Mouse (Mus musculus) hindbrain, postnatal 0 days (tissue): ENCODE measurements around the gene Crocc. TPM values are rescaled to one million over a fixed set of nuclear protein-coding genes. Genes with fewer than 3 reads are reported as not detected.

Experiments
- ATAC-seq: fragments of 200-750 bp; cut with Nextera tagmentation; 2 replicates; pipeline ENCODE4 v1.8.0; 2017; ENCODE audit warnings: mild to moderate bottlenecking, moderate TSS enrichment, moderate library complexity
- DNase-seq: peaks from one replicate; pipeline ENCODE4 v3.0.0-alpha.2; 2015; ENCODE audit warnings: low spot score
- H3K27ac ChIP-seq: fragments of 300-500 bp; sonication (generic); 2 replicates; pipeline ENCODE4 v1.5.1; 2014; ENCODE audit warnings: mild to moderate bottlenecking
- H3K27me3 ChIP-seq: fragments of 300-500 bp; sonication (generic); 2 replicates; pipeline ENCODE4 v1.6.1; 2014; ENCODE audit warnings: low read length, mixed read lengths; ENCODE audit not compliant: insufficient read depth
- H3K36me3 ChIP-seq: fragments of 300-500 bp; sonication (generic); 2 replicates; pipeline ENCODE4 v1.6.1; 2014; ENCODE audit warnings: low read length, mixed read lengths; ENCODE audit not compliant: insufficient read depth
- H3K4me1 ChIP-seq: fragments of 300-500 bp; sonication (generic); 2 replicates; pipeline ENCODE4 v1.6.1; 2014; ENCODE audit warnings: antibody characterized with exemption, low read length, mixed read lengths; ENCODE audit not compliant: insufficient read depth
- H3K4me2 ChIP-seq: fragments of 300-500 bp; sonication (generic); 2 replicates; pipeline ENCODE4 v1.6.1; 2014; ENCODE audit warnings: low read depth, mild to moderate bottlenecking, low read length, moderate library complexity, mixed read lengths
- H3K4me3 ChIP-seq: fragments of 300-500 bp; sonication (generic); 2 replicates; pipeline ENCODE4 v1.5.1; 2014; ENCODE audit warnings: low read length
- H3K9ac ChIP-seq: fragments of 300-500 bp; sonication (generic); replicated peaks from 2 replicates; pipeline ENCODE4 v1.6.1; 2014; ENCODE audit warnings: mild to moderate bottlenecking, low read length, moderate library complexity, mixed read lengths
- H3K9me3 ChIP-seq: fragments of 300-500 bp; sonication (generic); 2 replicates; pipeline ENCODE4 v1.6.1; 2016; ENCODE audit warnings: low read length, mixed read lengths
- CTCF ChIP-seq: IDR thresholded peaks from 2 replicates; pipeline ENCODE4 v1.5.1; 2016; ENCODE audit warnings: antibody characterized with exemption, control low read depth, low read depth
- WGBS: fragments of 180-500 bp; shearing (Covaris S2); extraction: QIAGEN DNeasy Blood & Tissue Kit; methylation state at CpG from one replicate; pipeline ENCODE4 v1.1.7; 2014; 5-methylcytosine and 5-hydroxymethylcytosine counted together
- polyA plus RNA-seq: library from polyadenylated mRNA; unstranded; fragments of >200 nt; fragmentation: Nextera tagmentation; extraction: Ambion mirVana; gene quantifications from 2 replicates; pipeline ENCODE4 v1.2.1, GENCODE M21; 2015
- total RNA-seq: library from RNA; depleted of rRNA; stranded (reverse); fragments of >200 nt; gene quantifications from 2 replicates; pipeline ENCODE4 v1.2.3, GENCODE M21; 2014

Crocc gene
- total and polyA plus RNA-seq, 2 experiments from 2014 or later: 3.9 to 18.7 TPM

DNA sequence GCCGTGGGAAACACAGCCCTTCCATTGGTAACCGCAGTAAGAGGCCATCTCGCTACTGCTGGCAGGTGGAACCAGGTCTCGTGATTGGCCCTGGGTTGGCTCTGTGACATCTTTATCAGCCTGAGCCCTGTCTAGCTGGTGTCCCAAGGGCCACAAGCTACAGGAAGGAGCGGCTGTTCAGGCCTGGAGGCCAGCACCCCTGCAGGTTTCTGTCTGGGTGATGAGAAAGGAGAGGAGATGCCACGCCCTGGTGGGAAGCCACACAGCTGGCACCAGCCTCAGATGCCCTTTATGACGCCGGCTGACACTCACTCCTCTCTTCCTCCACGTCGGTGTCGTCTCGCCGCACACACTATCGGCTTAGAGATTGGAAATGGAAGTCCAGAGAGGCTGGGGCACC lies 70.9 kb downstream of the Crocc start:
- ATAC-seq (no peak), DNase-seq (no peak)
- Histone ChIP-seq H3K4me3 (no peak overlapping the region), H3K4me2 (no peak overlapping the region), H3K36me3 (0 out of 2 replicates have a peak, but pooled peaks cover 12% of the 10 kb centered on the region), H3K9ac (peak overlapping the region; percentile 9; the same call in 1 of the 2 replicates), H3K27ac (no peak overlapping the region), H3K4me1 (peaks cover 14% of the 10 kb centered on the region; the same call in 1 of the 2 replicates), H3K9me3 (no peaks in the 10 kb centered on the region), H3K27me3 (no peaks in the 10 kb centered on the region)
- WGBS: 88% methylated on average over 14 of the region's 14 CpGs
- TF ChIP-seq CTCF: no peak

DNA sequence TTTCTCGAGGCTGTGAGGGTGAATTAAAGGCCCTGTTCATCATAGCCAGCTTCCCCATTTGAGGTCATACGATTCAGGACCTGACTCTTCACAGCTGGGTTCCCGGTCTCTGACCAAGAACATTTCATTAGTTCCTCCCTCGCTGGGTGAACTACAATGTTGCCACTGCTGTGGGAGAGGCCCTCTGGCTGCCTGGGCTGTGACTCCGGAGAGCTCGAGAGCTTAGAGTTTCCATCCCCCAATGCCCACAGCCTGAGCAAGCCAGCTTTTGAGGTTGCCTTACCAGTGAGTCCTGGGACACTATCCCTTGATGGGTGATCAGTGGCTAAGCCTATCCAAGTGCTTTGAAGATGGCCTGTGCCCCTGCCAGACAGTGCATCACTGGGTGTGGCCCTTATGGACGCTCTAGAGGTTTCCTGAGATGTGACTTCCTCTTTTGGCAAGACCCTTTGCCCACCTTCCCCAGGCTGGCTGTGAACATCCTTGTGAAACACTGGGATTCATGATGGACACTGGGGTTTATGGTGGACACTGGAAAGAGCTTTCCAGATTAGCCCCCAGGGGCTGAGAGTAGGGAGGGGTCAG lies 71.6 kb downstream of the Crocc start:
- Histone ChIP-seq H3K27ac (no peak overlapping the region), H3K27me3 (no peaks in the 10 kb centered on the region), H3K4me2 (peak overlapping the region; percentile 78), H3K9me3 (no peaks in the 10 kb centered on the region), H3K4me3 (no peak overlapping the region), H3K9ac (peak overlapping the region; percentile 4; the same call in 1 of the 2 replicates), H3K4me1 (peaks cover 14% of the 10 kb centered on the region; the same call in 1 of the 2 replicates), H3K36me3 (0 out of 2 replicates have a peak, but pooled peaks cover 5% of the 10 kb centered on the region)
- DNase-seq (no peak), ATAC-seq (no peak)
- no peak for TF ChIP-seq CTCF
- 59% methylated on average over 7 of the region's 7 CpGs for WGBS

DNA sequence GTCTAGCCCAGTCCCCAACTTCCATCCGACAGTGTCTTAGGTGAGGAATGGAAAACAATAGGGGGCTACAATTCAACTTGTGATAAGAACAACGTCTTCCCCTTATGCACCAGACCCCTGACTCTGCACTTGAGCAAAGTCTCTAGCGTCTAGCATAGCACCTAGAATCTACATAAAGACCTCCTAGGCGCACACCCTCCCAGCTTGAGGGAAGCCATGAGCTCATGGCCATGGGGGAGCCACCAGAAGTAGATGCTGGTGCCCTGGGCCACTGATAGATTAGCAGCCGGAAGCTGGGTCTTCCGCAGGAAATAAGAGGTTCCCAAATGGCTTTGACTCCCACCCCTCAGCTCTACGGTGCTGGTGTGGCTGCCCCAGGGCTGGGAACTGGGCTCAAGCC lies 72.9 kb downstream of the Crocc start:
- TF ChIP-seq CTCF: no peak
- Histone ChIP-seq H3K9me3 (no peaks in the 10 kb centered on the region), H3K9ac (peak overlapping the region; percentile 96), H3K27me3 (no peaks in the 10 kb centered on the region), H3K4me1 (peaks cover 14% of the 10 kb centered on the region; the same call in 1 of the 2 replicates), H3K36me3 (no peaks in the 10 kb centered on the region), H3K4me3 (peak overlapping the region; percentile 89), H3K27ac (peak overlapping the region; percentile 83; the same call in 1 of the 2 replicates), H3K4me2 (peak overlapping the region; percentile 78)
- DNase-seq (no peak), ATAC-seq (0 out of 2 replicates have a peak, but pooled peaks have one; percentile 1)
- 21% methylated on average over 7 of the region's 7 CpGs for WGBS

DNA sequence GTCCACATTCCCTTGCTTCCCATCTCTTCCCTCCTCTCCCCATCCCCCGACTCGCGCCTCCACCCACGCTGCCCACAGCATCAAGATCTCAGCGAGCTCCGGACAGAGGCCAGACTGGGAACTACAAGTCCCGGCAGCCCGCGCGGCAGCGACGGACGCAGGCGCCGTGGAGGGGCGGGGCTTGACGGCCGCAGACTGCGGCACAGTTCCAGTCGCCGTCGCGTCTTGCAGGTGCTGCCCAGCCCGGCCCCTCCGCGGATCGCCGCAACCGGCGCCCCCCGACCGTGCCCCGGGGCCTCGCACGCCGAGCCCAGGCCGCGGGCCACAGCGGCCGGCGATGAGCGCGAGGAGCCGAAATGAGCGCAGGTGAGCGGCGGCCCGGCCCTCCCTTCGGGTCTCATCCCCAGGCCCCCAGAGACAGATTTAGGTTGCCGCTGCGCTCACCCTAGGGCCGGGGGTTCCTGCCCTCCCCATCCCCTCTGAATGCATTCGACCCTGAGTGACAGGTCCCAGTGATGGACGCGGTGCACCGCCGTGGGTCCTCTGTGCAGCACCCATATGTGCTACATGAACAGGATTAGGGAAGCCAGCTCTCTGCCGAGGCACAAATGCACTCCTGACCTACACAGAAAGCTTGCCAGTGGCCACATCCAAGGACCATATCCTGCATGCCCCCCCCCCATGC lies 73.5 kb downstream of the Crocc start, which contains the start of gene Atp13a2:
TSS of gene Atp13a2 (plus strand) at position 163 of the 685 bp plus-strand sequence.
- Histone ChIP-seq H3K36me3 (no peaks in the 10 kb centered on the region), H3K27ac (peak within 1 kb of the TSS; percentile 83), H3K4me2 (peak within 1 kb of the TSS; percentile 78), H3K9me3 (no peaks in the 10 kb centered on the region), H3K4me3 (peak within 1 kb of the TSS; percentile 89), H3K4me1 (peaks cover 14% of the 10 kb centered on the region; the same call in 1 of the 2 replicates), H3K9ac (peak within 1 kb of the TSS; percentile 96), H3K27me3 (no peaks in the 10 kb centered on the region)
- WGBS: under 1% methylated on average over 55 of the region's 58 CpGs
- DNase-seq (peak; percentile 96), ATAC-seq (peak; percentile 89)
- TF ChIP-seq CTCF: peak; percentile 59

DNA sequence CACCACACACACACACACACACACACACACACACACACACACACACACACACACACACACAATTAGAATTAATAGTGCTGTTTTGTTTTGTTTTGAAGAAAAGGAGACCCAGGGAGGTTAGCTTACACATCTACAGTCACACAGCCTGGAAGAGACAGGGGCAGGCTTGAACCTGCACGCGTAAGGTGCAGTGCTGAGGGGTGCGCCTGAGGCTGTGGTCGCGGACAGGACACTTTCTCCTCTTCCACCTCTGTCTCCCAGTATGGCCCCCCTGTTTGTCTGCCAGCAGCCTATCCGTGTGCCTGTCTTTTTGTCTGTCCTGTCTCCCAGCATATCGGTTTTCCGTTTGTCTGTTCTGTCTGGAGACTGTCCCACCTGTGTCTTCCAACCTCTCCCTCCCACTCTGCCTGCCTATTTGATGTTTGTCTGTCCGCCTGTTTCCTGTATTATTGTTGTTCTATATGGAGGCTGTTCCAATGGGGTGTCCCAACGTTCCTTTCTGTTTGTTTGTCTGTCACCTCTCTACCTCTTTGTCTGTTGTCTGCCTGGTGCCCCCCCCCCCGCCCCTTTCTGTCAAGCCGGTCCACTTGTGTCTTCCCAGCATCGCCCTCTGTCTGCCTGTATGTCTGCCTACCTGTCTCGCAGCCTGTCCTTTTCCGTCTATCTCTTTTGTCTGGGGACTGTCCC lies 74.2 kb downstream of the Crocc start:
- H3K9me3 ChIP-seq: no peaks in the 10 kb centered on the region
- H3K27me3 ChIP-seq: no peaks in the 10 kb centered on the region
- peak overlapping the region; percentile 78 for H3K4me2 ChIP-seq
- H3K4me3 ChIP-seq: peak overlapping the region; percentile 89
- H3K9ac ChIP-seq: peak overlapping the region; percentile 96
- DNase-seq (no peak), ATAC-seq (peak; percentile 24)
- peaks cover 14% of the 10 kb centered on the region; the same call in 1 of the 2 replicates for H3K4me1 ChIP-seq
- 23% methylated on average over 15 of the region's 15 CpGs for WGBS
- peak overlapping the region; percentile 83 for H3K27ac ChIP-seq
- H3K36me3 ChIP-seq: no peaks in the 10 kb centered on the region
- TF ChIP-seq CTCF: no peak

DNA sequence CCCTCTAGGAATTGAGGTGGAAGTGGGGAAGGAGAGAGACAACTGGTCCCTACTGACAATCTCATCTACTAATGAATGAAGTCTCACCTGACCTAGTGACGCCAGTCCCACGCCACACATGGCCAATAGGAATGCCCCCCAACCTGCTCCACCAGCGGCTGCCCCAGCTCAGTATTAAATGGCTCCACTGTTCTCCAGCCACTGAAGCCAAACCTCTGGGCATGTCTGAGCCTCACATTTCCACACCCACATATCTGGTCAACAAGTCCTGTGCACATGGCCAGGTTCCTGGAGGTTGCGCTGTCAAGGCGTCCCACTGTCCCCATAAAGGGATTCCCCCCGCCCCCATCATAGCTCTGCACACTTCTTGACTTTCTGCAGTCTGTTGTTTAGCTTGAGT lies 75.8 kb downstream of the Crocc start:
- no peak for TF ChIP-seq CTCF
- no peak for ATAC-seq
- H3K4me1 ChIP-seq: peaks cover 14% of the 10 kb centered on the region; the same call in 1 of the 2 replicates
- no peaks in the 10 kb centered on the region for H3K9me3 ChIP-seq
- H3K9ac ChIP-seq: no peak overlapping the region
- 94% methylated on average over 6 of the region's 6 CpGs for WGBS
- H3K4me3 ChIP-seq: no peak overlapping the region
- no peak overlapping the region for H3K4me2 ChIP-seq
- H3K27ac ChIP-seq: no peak overlapping the region
- no peaks in the 10 kb centered on the region for H3K27me3 ChIP-seq
- peaks cover 1% of the 10 kb centered on the region for H3K36me3 ChIP-seq
- DNase-seq: no peak
